Mouse (Mus musculus): Measurements from ENCODE around the gene Nsd2. TPM values are rescaled to one million over a fixed set of nuclear protein-coding genes. Genes with fewer than 3 reads are reported as not detected.
"Not testable (repeated sequence)": the region's sequence is repeated elsewhere in the genome, so short reads cannot be mapped to it uniquely, and the experiment has no call there.

Nsd2 gene
- polyA plus RNA-seq, 1 experiment from 2014 or later = 87.2 TPM

DNA sequence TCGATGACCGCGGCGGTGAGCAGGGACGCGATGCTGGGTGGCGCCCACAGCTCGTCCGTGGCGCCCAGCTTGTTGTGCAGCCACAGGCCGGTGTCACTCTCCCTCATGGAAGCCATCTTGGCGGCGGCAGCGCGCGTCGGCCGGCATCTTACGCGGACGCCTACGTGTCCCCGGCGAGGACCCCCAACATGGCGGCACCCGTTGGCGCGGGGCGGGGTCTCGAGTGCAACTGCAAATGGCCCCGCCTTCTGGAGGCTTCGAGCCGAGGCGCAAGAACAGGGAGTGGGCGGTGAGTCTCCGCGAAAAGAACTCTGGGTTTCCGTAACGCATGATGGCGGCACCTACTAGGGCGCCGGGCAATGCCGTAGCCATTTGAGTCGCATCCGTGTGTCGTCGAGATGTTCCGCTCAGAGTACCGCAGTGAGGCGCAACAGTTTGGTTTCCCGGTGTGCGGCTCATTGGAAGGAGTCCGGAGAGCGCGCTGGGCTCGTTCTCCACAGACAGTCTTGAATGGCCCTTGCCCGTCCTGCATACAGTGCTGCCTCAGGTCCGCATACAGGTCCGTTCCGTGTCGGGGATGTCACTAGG, 115.7 kb downstream of the Nsd2 start, which contains the start of gene Nelfa:
Gene Nelfa, minus strand, starts transcription at position 294 of the 588 bp plus-strand sequence.
- no peaks in the 10 kb centered on the region for H3K27me3 ChIP-seq
- peaks cover 10% of the 10 kb centered on the region; the same call in 1 of the 2 replicates for H3K36me3 ChIP-seq

DNA sequence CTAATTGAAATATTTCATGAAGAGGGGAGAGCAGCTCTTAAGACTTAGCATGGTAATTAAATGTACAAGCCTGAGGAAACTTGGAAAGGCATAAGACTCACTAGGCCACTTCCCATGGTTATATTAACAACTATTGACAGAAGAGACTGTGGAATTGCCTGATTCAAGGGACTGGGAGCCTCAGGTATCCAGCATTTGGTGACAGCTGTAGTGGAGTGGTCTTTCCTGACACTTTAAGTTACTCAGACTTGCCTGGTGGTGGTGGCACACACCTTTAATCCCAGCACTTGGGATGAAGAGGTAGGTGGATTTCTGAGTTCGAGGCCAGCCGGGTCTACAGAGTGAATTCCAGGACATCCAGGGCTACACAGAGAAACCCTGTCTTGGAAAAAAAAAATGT, 116.7 kb downstream of the Nsd2 start:
- no peak overlapping the region for H3K27ac ChIP-seq
- peak overlapping the region; percentile 67 for H3K4me2 ChIP-seq (replicated peaks)
- H3K4me3 ChIP-seq (replicated peaks) = peak overlapping the region; percentile 90
- peaks cover 6% of the 10 kb centered on the region; the same call in 1 of the 2 replicates for H3K36me3 ChIP-seq
- H3K27me3 ChIP-seq = no peaks in the 10 kb centered on the region
- WGBS = 98% methylated on average over 2 of the region's 2 CpGs
- H3K9me3 ChIP-seq = 0 out of 2 replicates have a peak, but pooled peaks cover 6% of the 10 kb centered on the region
- peaks cover 30% of the 10 kb centered on the region for H3K4me1 ChIP-seq (replicated peaks)
- ATAC-seq = no peak
- peak overlapping the region; percentile 64; the same call in 1 of the 2 replicates for H3K9ac ChIP-seq (replicated peaks)

More for the DNA sequence above, 115.7 kb downstream of the Nsd2 start, which contains the start of gene Nelfa:
- Histone ChIP-seq H3K4me1 (replicated peaks) (peaks cover 30% of the 10 kb centered on the region), H3K4me3 (replicated peaks) (peak within 1 kb of the TSS; percentile 90), H3K27ac (peak within 1 kb of the TSS; percentile 93), H3K9me3 (0 out of 2 replicates have a peak, but pooled peaks cover 4% of the 10 kb centered on the region), H3K4me2 (replicated peaks) (peak within 1 kb of the TSS; percentile 67), H3K9ac (replicated peaks) (peak within 1 kb of the TSS; percentile 93)
- under 1% methylated on average over 61 of the region's 61 CpGs for WGBS
- ATAC-seq = peak; percentile 97

DNA sequence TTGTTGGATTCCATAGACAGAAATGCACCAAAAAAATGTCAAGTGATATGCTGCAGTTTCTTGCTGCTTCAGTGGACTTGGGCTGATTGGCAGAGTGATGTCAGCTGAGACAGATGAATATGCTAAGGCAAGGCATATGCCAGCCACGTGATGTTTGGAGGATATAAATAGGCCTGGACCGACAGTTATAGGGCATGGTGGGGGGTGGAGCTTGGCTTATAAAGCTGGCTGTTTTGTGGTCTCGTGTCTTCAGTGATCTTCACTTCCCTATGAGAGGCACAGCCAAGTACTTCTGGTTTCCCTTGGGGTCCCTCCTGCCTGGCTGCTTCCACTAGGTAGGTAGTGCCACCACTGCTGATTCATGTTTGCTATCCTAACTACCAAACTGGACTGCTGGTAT, 117.9 kb downstream of the Nsd2 start:
- peaks cover 28% of the 10 kb centered on the region for H3K4me1 ChIP-seq (replicated peaks)
- H3K9me3 ChIP-seq = 0 out of 2 replicates have a peak, but pooled peaks cover 6% of the 10 kb centered on the region
- no peaks in the 10 kb centered on the region for H3K27me3 ChIP-seq
- no peak overlapping the region for H3K4me3 ChIP-seq (replicated peaks)
- no peak for ATAC-seq
- 90% methylated on average over 3 of the region's 3 CpGs for WGBS
- H3K4me2 ChIP-seq (replicated peaks) = no peak overlapping the region
- H3K36me3 ChIP-seq = 0 out of 2 replicates have a peak, but pooled peaks cover 3% of the 10 kb centered on the region
- H3K27ac ChIP-seq = no peak overlapping the region
- H3K9ac ChIP-seq (replicated peaks) = no peak overlapping the region

DNA sequence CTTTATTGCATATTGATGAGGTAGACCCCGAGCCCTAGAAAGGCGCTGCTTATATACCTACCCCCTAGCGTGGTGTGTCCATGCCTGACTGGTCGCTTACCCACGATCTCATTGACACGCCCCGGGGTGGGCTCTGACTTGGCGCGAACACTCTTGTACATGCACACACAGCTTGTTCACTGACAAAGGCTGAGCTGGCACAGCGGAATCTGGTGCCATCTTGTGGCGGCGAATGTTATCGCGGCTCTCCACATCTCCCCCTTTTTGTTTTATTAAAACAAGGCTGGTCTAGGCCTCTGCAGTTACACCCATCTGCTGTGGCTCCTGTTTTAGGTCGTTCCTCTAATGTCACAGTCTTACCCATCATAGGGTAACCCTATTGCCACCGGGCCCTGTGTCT, 126.5 kb downstream of the Nsd2 start:
- H3K9ac ChIP-seq (replicated peaks); H3K4me2 ChIP-seq (replicated peaks); H3K4me3 ChIP-seq (replicated peaks); H3K4me1 ChIP-seq (replicated peaks); H3K27me3 ChIP-seq; ATAC-seq; H3K27ac ChIP-seq: not testable (repeated sequence)
- Histone ChIP-seq H3K36me3 (peaks cover 12% of the 10 kb centered on the region), H3K9me3 (peaks cover 11% of the 10 kb centered on the region)
- WGBS = 88% methylated on average over 16 of the region's 16 CpGs

Small RNAs within 50 kb of the gene (microRNA-seq; reads per million reads assigned to microRNA genes)
- not detected for gene Mir7024

Other genes with a start within 250 kb of the Nsd2 start
- gene Fam53a, start 191.1 kb upstream of the Nsd2 start, polyA plus RNA-seq (2015; fragmentation: Nextera tagmentation; extraction: Ambion mirVana) = 36.0 and 41.3 TPM in 2 replicates
- gene Gm9903, start 190.8 kb upstream of the Nsd2 start, polyA plus RNA-seq (2015; fragmentation: Nextera tagmentation; extraction: Ambion mirVana) = 0.85 TPM in 2 replicates
- gene Slbp, start 168.2 kb upstream of the Nsd2 start, polyA plus RNA-seq (2015; fragmentation: Nextera tagmentation; extraction: Ambion mirVana) = 143 and 151 TPM in 2 replicates
- 84.6 and 88.0 TPM in 2 replicates for gene Tacc3, start 162.6 kb upstream of the Nsd2 start, polyA plus RNA-seq (2015; fragmentation: Nextera tagmentation; extraction: Ambion mirVana)
- gene Tmem129, start 162.3 kb upstream of the Nsd2 start, polyA plus RNA-seq (2015; fragmentation: Nextera tagmentation; extraction: Ambion mirVana) = 31.8 and 33.2 TPM in 2 replicates
- gene Fgfr3, start 99.1 kb upstream of the Nsd2 start, polyA plus RNA-seq (2015; fragmentation: Nextera tagmentation; extraction: Ambion mirVana) = 38.3 and 45.9 TPM in 2 replicates
- gene Letm1, start 37.9 kb upstream of the Nsd2 start, polyA plus RNA-seq (2015; fragmentation: Nextera tagmentation; extraction: Ambion mirVana) = 52.3 and 58.7 TPM in 2 replicates
- 47.7 and 49.9 TPM in 2 replicates for gene Nelfa, start 115.7 kb downstream of the Nsd2 start, polyA plus RNA-seq (2015; fragmentation: Nextera tagmentation; extraction: Ambion mirVana)
- gene Gm1673, start 162.7 kb downstream of the Nsd2 start, polyA plus RNA-seq (2015; fragmentation: Nextera tagmentation; extraction: Ambion mirVana) = 563 and 613 TPM in 2 replicates
- gene Nat8l, start 175.3 kb downstream of the Nsd2 start, polyA plus RNA-seq (2015; fragmentation: Nextera tagmentation; extraction: Ambion mirVana) = 3.0 and 3.8 TPM in 2 replicates